Mouse (Mus musculus) heart, embryonic 14.5 days (tissue): ENCODE results near the gene Ticrr. TPM values are rescaled to one million over a fixed set of nuclear protein-coding genes. Genes with fewer than 3 reads are reported as not detected.

ENCODE experiments used
- ATAC-seq: fragments of 200-750 bp; cut with Nextera tagmentation; 2 replicates; pipeline ENCODE4 v1.8.0; 2017; ENCODE audit warnings: low read depth, moderate TSS enrichment; ENCODE audit not compliant: insufficient number of reproducible peaks, insufficient read depth, low FRiP score
- H3K27ac ChIP-seq, 2 experiments: fragments of 200-500 bp in 1 of 2; fragments of 300-500 bp in 1 of 2; sonication (generic) in 1 of 2; replicated peaks in 1 of 2; 2 replicates each; pipeline ENCODE4 v1.5.1; 2012 to 2014; ENCODE audit warnings: low read depth in 2 of 2, low read length in 2 of 2, control low read depth in 1 of 2, mild to moderate bottlenecking in 1 of 2, mixed read lengths in 1 of 2; ENCODE audit not compliant: control insufficient read depth in 1 of 2, insufficient read depth in 1 of 2
- H3K27me3 ChIP-seq: fragments of 300-500 bp; sonication (generic); 2 replicates; pipeline ENCODE4 v1.6.1; 2014; ENCODE audit warnings: mild to moderate bottlenecking, low read length, control low read depth; ENCODE audit not compliant: control insufficient read depth, insufficient read depth
- H3K36me3 ChIP-seq: fragments of 300-500 bp; sonication (generic); 2 replicates; pipeline ENCODE4 v1.6.1; 2014; ENCODE audit warnings: mild to moderate bottlenecking, control low read depth, low read length, mixed read lengths; ENCODE audit not compliant: control insufficient read depth, insufficient read depth
- H3K4me1 ChIP-seq, 2 experiments: fragments of 200-500 bp in 1 of 2; fragments of 300-500 bp in 1 of 2; sonication (generic) in 1 of 2; 2 replicates each; pipeline ENCODE4 v1.6.1; 2012 to 2014; ENCODE audit warnings: low read length in 2 of 2, control low read depth in 1 of 2, mixed read lengths in 1 of 2; ENCODE audit not compliant: control insufficient read depth in 2 of 2, insufficient read depth in 2 of 2
- H3K4me2 ChIP-seq: fragments of 300-500 bp; sonication (generic); 2 replicates; pipeline ENCODE4 v1.6.1; 2014; ENCODE audit warnings: mild to moderate bottlenecking, low read length
- H3K4me3 ChIP-seq, 2 experiments: fragments of 200-500 bp in 1 of 2; fragments of 300-500 bp in 1 of 2; sonication (generic) in 1 of 2; 2 replicates each; pipeline ENCODE4 v1.5.1; 2012 to 2014; ENCODE audit warnings: low read length in 2 of 2, mild to moderate bottlenecking in 2 of 2, control low read depth in 1 of 2, low read depth in 1 of 2, moderate library complexity in 1 of 2; ENCODE audit not compliant: control insufficient read depth in 1 of 2, insufficient read depth in 1 of 2
- H3K9ac ChIP-seq: fragments of 300-500 bp; sonication (generic); 2 replicates; pipeline ENCODE4 v1.6.1; 2014; ENCODE audit warnings: mild to moderate bottlenecking, low read length
- H3K9me3 ChIP-seq: fragments of 300-500 bp; sonication (generic); 2 replicates; pipeline ENCODE4 v1.6.1; 2016; ENCODE audit warnings: low read length, control low read depth; ENCODE audit not compliant: control insufficient read depth
- WGBS: fragments of 180-500 bp; shearing (Covaris S2); extraction: QIAGEN DNeasy Blood & Tissue Kit; methylation state at CpG from one replicate; pipeline ENCODE4 v1.1.7; 2014; 5-methylcytosine and 5-hydroxymethylcytosine counted together
- polyA plus RNA-seq: library from polyadenylated mRNA; unstranded; fragments of >200 nt; fragmentation: Nextera tagmentation; extraction: Ambion mirVana; gene quantifications from 2 replicates; pipeline ENCODE4 v1.2.1, GENCODE M21; 2014

The Ticrr gene
- polyA plus RNA-seq, 1 experiment from 2014 or later, result 5.3 TPM

DNA sequence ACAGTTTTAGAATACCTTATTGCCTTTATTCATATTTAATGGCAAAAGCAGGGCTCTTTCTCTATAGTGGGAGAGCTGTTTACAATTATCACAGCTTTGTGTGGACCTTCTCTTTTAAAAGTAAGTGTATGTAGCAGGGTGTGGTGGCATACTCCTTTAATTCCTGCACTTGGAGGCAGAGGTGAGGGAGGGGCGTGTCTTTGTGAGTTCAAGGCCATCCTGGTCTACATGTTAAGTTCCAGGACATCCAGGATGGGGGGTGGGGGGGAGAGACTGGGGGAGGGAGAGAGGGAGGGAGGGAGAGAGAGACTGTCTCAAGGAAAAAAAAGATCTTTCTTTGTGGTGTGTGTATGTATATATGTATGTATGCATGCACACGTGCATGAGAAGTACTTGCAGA is 20.2 kb downstream of the Ticrr start:
- no peaks in the 10 kb centered on the region for H3K27me3 ChIP-seq
- 98% methylated on average over 2 of the region's 2 CpGs for WGBS
- no peak overlapping the region for H3K9ac ChIP-seq
- no peak overlapping the region for H3K4me3 ChIP-seq
- no peaks in the 10 kb centered on the region for H3K4me1 ChIP-seq
- H3K9me3 ChIP-seq, result no peaks in the 10 kb centered on the region
- H3K27ac ChIP-seq, result no peak overlapping the region
- peaks cover 96% of the 10 kb centered on the region for H3K36me3 ChIP-seq
- no peak overlapping the region for H3K4me2 ChIP-seq
- ATAC-seq, result no peak

DNA sequence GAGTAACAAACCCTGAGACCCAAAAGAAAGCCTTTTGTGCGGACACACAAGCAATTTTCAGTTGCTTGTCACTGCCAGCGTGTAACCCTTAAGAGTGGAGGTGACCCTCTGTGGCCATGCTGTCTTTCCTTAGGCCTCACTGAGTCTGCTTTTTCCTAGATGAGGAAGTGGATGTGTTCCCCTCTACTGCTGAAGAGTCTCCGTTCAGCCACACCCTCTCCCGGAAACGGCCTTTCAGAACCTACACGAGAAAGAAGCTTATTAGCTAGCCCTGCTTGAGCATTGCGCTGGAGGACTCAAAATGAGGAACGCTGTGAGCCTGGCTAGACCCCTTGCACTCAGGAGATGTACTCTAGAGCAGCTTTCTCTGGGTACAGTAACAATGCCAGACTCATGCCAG is 36.5 kb downstream of the Ticrr start:
- H3K27ac ChIP-seq, result no peak overlapping the region
- no peaks in the 10 kb centered on the region for H3K9me3 ChIP-seq
- no peak for ATAC-seq
- H3K4me2 ChIP-seq, result no peak overlapping the region
- no peak overlapping the region for H3K4me3 ChIP-seq
- no peak overlapping the region for H3K9ac ChIP-seq
- WGBS, result 78% methylated on average over 8 of the region's 8 CpGs
- H3K4me1 ChIP-seq, result no peaks in the 10 kb centered on the region
- peaks cover 98% of the 10 kb centered on the region for H3K36me3 ChIP-seq
- H3K27me3 ChIP-seq, result no peaks in the 10 kb centered on the region

DNA sequence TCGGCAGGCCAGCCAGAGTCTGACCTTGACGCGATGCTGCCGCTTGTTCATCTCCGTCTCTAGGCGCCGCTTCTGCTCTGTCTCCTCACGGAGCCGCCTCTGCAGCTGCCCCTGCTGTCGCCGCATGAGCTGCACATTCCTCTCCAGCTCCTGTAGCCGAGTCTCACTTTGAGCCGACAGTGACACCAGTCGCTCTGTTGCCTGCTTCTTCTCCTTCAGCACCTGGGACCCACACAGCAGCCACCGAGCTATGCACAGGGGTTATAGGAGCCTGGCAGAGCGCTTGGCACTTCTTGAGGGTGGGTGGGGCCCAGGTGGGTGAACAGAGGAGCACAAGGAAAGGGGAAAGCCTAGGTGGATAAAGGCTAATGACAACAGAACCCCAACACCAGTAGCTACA is 42.8 kb downstream of the Ticrr start:
- H3K36me3 ChIP-seq, result peaks cover 90% of the 10 kb centered on the region
- H3K9me3 ChIP-seq, result no peaks in the 10 kb centered on the region
- H3K4me3 ChIP-seq, result no peak overlapping the region
- H3K27me3 ChIP-seq, result no peaks in the 10 kb centered on the region
- ATAC-seq, result no peak
- 44% methylated on average over 16 of the region's 16 CpGs for WGBS
- H3K4me1 ChIP-seq, result peaks cover 0 to 4% of the 10 kb centered on the region in 2 experiments; a peak in 3 of 4 replicates
- H3K27ac ChIP-seq, result no peak overlapping the region
- no peak overlapping the region for H3K9ac ChIP-seq
- peak overlapping the region; percentile 4; the same call in 1 of the 2 replicates for H3K4me2 ChIP-seq

DNA sequence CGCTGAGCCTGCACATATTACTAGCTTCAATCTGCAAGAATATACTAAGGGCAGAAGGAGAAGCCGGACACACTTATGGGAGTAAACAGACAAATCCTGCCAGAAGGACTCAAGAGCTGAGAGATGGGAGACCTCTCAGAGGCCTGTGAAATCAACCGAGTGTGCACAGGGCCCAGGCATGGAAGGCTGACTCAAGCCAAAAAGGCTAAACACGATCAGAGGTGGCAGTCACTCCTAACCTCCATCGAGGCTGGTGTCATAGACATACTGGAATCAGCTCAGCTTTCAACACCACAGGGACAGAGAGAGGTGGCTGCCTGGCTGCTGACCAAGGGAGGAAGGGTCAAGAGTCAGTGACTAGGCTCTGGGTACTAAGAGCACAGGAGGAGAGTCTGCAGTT is 45.2 kb downstream of the Ticrr start:
- no peak for ATAC-seq
- Histone ChIP-seq H3K4me3 (no peak overlapping the region), H3K4me2 (no peak overlapping the region), H3K4me1 (peaks cover 0 to 4% of the 10 kb centered on the region in 2 experiments; a peak in 3 of 4 replicates), H3K27me3 (peaks cover 4% of the 10 kb centered on the region; the same call in 1 of the 2 replicates), H3K27ac (no peak overlapping the region), H3K36me3 (peaks cover 76% of the 10 kb centered on the region), H3K9ac (no peak overlapping the region), H3K9me3 (no peaks in the 10 kb centered on the region)
- 66% methylated on average over 5 of the region's 5 CpGs for WGBS

DNA sequence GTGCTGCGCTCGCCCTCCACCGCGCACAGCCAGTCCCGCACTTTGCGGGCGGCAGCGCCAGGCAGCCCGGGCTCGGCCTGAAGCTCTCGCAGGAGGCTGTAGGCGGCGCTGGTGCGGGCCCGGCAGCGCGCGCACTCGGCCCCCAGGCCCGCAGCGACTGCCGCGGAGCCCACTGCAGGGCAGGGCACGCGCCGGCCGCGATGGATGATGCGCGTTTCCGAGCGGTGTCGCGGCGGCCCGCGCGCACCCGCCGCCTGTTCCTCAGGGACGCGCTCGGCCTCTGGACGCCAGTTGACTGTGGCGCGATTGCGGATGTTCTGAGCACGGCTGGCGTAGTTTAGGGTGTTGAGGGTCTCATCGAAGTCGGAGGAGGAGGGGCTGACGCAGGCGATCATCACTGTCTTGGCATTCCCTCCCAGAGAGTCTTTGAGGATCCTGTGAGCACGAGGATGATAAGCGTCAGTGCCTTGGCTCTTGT is 50.2 kb downstream of the Ticrr start:
- Histone ChIP-seq H3K9me3 (no peaks in the 10 kb centered on the region), H3K4me3 (peak overlapping the region; percentile 48 to 49), H3K27me3 (peaks cover 18% of the 10 kb centered on the region), H3K36me3 (peaks cover 38% of the 10 kb centered on the region), H3K4me2 (peak overlapping the region; percentile 89), H3K9ac (peak overlapping the region; percentile 65), H3K27ac (no peak overlapping the region), H3K4me1 (peaks cover 2 to 6% of the 10 kb centered on the region in 2 experiments; a peak in 1 of 4 replicates)
- ATAC-seq, result peak; percentile 55; the same call in 1 of the 2 replicates
- WGBS, result 1% methylated on average over 55 of the region's 55 CpGs

DNA sequence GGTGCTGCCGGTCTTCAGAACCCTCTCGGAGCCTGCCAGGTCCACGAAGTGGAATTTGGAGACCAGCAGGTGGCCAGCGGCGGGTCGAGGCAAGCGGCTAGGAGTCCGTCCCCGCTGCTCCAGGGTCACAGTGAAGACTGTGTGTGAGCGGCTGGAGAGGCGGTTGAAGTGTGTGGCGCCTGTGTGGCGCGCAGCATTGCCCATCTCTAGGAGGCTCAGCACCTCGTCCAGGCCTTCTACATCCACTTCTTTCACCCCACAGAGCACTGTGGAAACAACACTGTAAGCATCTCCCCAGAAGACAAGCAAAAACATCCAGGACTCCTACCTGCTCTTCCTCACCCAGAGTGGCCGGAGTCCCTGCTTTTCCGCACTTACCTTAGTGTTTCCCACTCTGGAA is 50.8 kb downstream of the Ticrr start:
- Histone ChIP-seq H3K4me3 (no peak overlapping the region; a peak in 1 of 4 replicates), H3K27me3 (peaks cover 18% of the 10 kb centered on the region), H3K9me3 (no peaks in the 10 kb centered on the region), H3K27ac (no peak overlapping the region), H3K9ac (peak overlapping the region; percentile 65), H3K4me2 (peak overlapping the region; percentile 89), H3K36me3 (peaks cover 34% of the 10 kb centered on the region), H3K4me1 (peaks cover 2 to 6% of the 10 kb centered on the region in 2 experiments; a peak in 1 of 4 replicates)
- ATAC-seq, result no peak
- 39% methylated on average over 17 of the region's 17 CpGs for WGBS

DNA sequence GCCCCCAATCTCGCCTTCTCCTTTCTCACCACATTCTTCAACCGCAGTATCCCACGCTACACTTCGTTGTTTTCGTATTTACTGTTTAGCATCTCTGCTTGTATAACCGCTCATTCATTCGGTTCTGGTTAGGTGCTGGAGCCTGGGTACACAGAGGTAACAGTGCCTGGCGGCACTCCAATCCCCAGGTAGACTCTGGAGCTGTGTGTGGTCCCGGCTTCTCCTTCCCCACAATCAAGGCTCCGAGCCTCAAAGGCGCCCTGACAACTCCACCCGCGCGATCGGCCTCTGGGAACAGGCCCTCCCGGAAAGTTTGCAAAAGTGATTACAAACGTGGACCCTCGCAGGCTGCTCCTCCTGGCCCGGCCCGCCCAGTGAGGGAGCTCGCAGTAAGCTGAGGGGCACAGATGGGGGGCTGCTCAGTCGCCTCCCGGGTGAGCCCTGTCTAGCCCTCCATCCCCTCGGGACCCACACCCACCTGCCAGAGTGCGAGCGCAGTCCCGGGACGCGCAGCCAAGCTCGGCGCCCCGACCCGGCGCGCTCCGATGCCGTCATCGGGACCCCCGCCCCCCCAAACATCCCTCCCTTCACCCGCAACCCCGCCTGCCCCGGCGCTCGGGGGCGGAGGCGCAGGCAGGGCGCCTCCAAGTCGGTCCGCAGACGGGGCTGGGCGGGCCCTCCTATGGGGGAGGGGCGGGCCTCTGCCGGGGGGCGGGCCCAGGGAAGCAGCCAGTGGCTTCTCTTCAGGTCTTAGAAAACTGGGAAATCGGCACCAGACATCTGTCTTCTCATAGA is 55.4 kb downstream of the Ticrr start, which contains the start of gene Kif7:
Gene Kif7, minus strand, starts transcription at position 534 of the 795 bp plus-strand sequence.
- Histone ChIP-seq H3K4me3 (peak within 1 kb of the TSS; percentile 62 to 98), H3K36me3 (peaks cover 4% of the 10 kb centered on the region; the same call in 1 of the 2 replicates), H3K27me3 (peaks cover 12% of the 10 kb centered on the region), H3K4me2 (peak within 1 kb of the TSS; percentile 83), H3K27ac (no peak within 1 kb of the TSS), H3K9me3 (no peaks in the 10 kb centered on the region), H3K4me1 (peaks cover 2 to 10% of the 10 kb centered on the region in 2 experiments; a peak in 1 of 4 replicates), H3K9ac (peak within 1 kb of the TSS; percentile 72)
- under 1% methylated on average over 52 of the region's 55 CpGs for WGBS
- ATAC-seq, result peak; percentile 87
